Mouse (Mus musculus) heart, embryonic 14.5 days (tissue): Measurements from ENCODE around the gene Rnf215. TPM values are rescaled to one million over a fixed set of nuclear protein-coding genes. Genes with fewer than 3 reads are reported as not detected.
"Not testable (repeated sequence)": the region's sequence is repeated elsewhere in the genome, so short reads cannot be mapped to it uniquely, and the experiment has no call there.

Experiments used
- ATAC-seq: fragments of 200-750 bp; cut with Nextera tagmentation; 2 replicates; pipeline ENCODE4 v1.8.0; 2017; ENCODE audit warnings: low read depth, moderate TSS enrichment; ENCODE audit not compliant: insufficient number of reproducible peaks, insufficient read depth, low FRiP score
- H3K27ac ChIP-seq, 2 experiments: fragments of 200-500 bp in 1 of 2; fragments of 300-500 bp in 1 of 2; sonication (generic) in 1 of 2; replicated peaks in 1 of 2; 2 replicates each; pipeline ENCODE4 v1.5.1; 2012 to 2014; ENCODE audit warnings: low read depth in 2 of 2, low read length in 2 of 2, control low read depth in 1 of 2, mild to moderate bottlenecking in 1 of 2, mixed read lengths in 1 of 2; ENCODE audit not compliant: control insufficient read depth in 1 of 2, insufficient read depth in 1 of 2
- H3K27me3 ChIP-seq: fragments of 300-500 bp; sonication (generic); 2 replicates; pipeline ENCODE4 v1.6.1; 2014; ENCODE audit warnings: mild to moderate bottlenecking, low read length, control low read depth; ENCODE audit not compliant: control insufficient read depth, insufficient read depth
- H3K36me3 ChIP-seq: fragments of 300-500 bp; sonication (generic); 2 replicates; pipeline ENCODE4 v1.6.1; 2014; ENCODE audit warnings: mild to moderate bottlenecking, control low read depth, low read length, mixed read lengths; ENCODE audit not compliant: control insufficient read depth, insufficient read depth
- H3K4me1 ChIP-seq, 2 experiments: fragments of 200-500 bp in 1 of 2; fragments of 300-500 bp in 1 of 2; sonication (generic) in 1 of 2; 2 replicates each; pipeline ENCODE4 v1.6.1; 2012 to 2014; ENCODE audit warnings: low read length in 2 of 2, control low read depth in 1 of 2, mixed read lengths in 1 of 2; ENCODE audit not compliant: control insufficient read depth in 2 of 2, insufficient read depth in 2 of 2
- H3K4me2 ChIP-seq: fragments of 300-500 bp; sonication (generic); 2 replicates; pipeline ENCODE4 v1.6.1; 2014; ENCODE audit warnings: mild to moderate bottlenecking, low read length
- H3K4me3 ChIP-seq, 2 experiments: fragments of 200-500 bp in 1 of 2; fragments of 300-500 bp in 1 of 2; sonication (generic) in 1 of 2; 2 replicates each; pipeline ENCODE4 v1.5.1; 2012 to 2014; ENCODE audit warnings: low read length in 2 of 2, mild to moderate bottlenecking in 2 of 2, control low read depth in 1 of 2, low read depth in 1 of 2, moderate library complexity in 1 of 2; ENCODE audit not compliant: control insufficient read depth in 1 of 2, insufficient read depth in 1 of 2
- H3K9ac ChIP-seq: fragments of 300-500 bp; sonication (generic); 2 replicates; pipeline ENCODE4 v1.6.1; 2014; ENCODE audit warnings: mild to moderate bottlenecking, low read length
- H3K9me3 ChIP-seq: fragments of 300-500 bp; sonication (generic); 2 replicates; pipeline ENCODE4 v1.6.1; 2016; ENCODE audit warnings: low read length, control low read depth; ENCODE audit not compliant: control insufficient read depth
- WGBS: fragments of 180-500 bp; shearing (Covaris S2); extraction: QIAGEN DNeasy Blood & Tissue Kit; methylation state at CpG from one replicate; pipeline ENCODE4 v1.1.7; 2014; 5-methylcytosine and 5-hydroxymethylcytosine counted together
- polyA plus RNA-seq: library from polyadenylated mRNA; unstranded; fragments of >200 nt; fragmentation: Nextera tagmentation; extraction: Ambion mirVana; gene quantifications from 2 replicates; pipeline ENCODE4 v1.2.1, GENCODE M21; 2014

Rnf215 gene
- polyA plus RNA-seq, 1 experiment from 2014 or later = 20.6 TPM

- H3K27me3 ChIP-seq = peaks cover 12% of the 10 kb centered on the region; the same call in 1 of the 2 replicates
- peaks cover 18 to 27% of the 10 kb centered on the region in 2 experiments for H3K4me1 ChIP-seq
- no peak overlapping the region for H3K4me2 ChIP-seq
- H3K9ac ChIP-seq = no peak overlapping the region
- H3K9me3 ChIP-seq = peaks cover 19% of the 10 kb centered on the region
- no peaks in the 10 kb centered on the region for H3K36me3 ChIP-seq
- 83% methylated on average over 5 of the region's 5 CpGs for WGBS
- ATAC-seq = no peak
- no peak overlapping the region for H3K27ac ChIP-seq
- no peak overlapping the region for H3K4me3 ChIP-seq
These were observed 12.8 kb upstream of the Rnf215 start for GRCm38 (mm10) chr11:4122226-4122625.

GRCm38 (mm10) chr11:4122742-4123579 is 12.0 kb upstream of the Rnf215 start, which contains the start of gene Sec14l2:
TSS of gene Sec14l2 (minus strand) at chr11:4123415.
- Histone ChIP-seq H3K36me3 (no peaks in the 10 kb centered on the region), H3K4me1 (peaks cover 13 to 20% of the 10 kb centered on the region in 2 experiments), H3K27ac (no peak within 1 kb of the TSS), H3K9me3 (peaks cover 19% of the 10 kb centered on the region), H3K27me3 (0 out of 2 replicates have a peak, but pooled peaks cover 6% of the 10 kb centered on the region), H3K4me2 (no peak within 1 kb of the TSS), H3K9ac (no peak within 1 kb of the TSS), H3K4me3 (no peak within 1 kb of the TSS)
- WGBS = 72% methylated on average over 10 of the region's 10 CpGs
- no peak for ATAC-seq

- no peaks in the 10 kb centered on the region for H3K36me3 ChIP-seq
- H3K27me3 ChIP-seq = 0 out of 2 replicates have a peak, but pooled peaks cover 5% of the 10 kb centered on the region
- ATAC-seq = no peak
- H3K9ac ChIP-seq = no peak overlapping the region
- H3K4me3 ChIP-seq = no peak overlapping the region
- WGBS = 57% methylated on average over 5 of the region's 5 CpGs
- H3K4me1 ChIP-seq = peaks cover 10 to 12% of the 10 kb centered on the region in 2 experiments
- no peak overlapping the region for H3K27ac ChIP-seq
- H3K4me2 ChIP-seq = no peak overlapping the region
- H3K9me3 ChIP-seq = peaks cover 19% of the 10 kb centered on the region
These were observed 11.1 kb upstream of the Rnf215 start for GRCm38 (mm10) chr11:4123922-4124321.

GRCm38 (mm10) chr11:4127059-4127458 is 7.9 kb upstream of the Rnf215 start:
- H3K4me1 ChIP-seq = no peaks in the 10 kb centered on the region
- no peaks in the 10 kb centered on the region for H3K27me3 ChIP-seq
- H3K27ac ChIP-seq = no peak overlapping the region
- WGBS = 79% methylated on average over 1 of the region's 1 CpGs
- no peaks in the 10 kb centered on the region for H3K36me3 ChIP-seq
- H3K9ac ChIP-seq = no peak overlapping the region
- H3K4me3 ChIP-seq = no peak overlapping the region
- H3K4me2 ChIP-seq = no peak overlapping the region
- H3K9me3 ChIP-seq = peaks cover 19% of the 10 kb centered on the region
- ATAC-seq = no peak

GRCm38 (mm10) chr11:4128461-4128860 is 6.5 kb upstream of the Rnf215 start:
- WGBS = 83% methylated on average over 4 of the region's 4 CpGs
- not testable (repeated sequence) for H3K4me1 ChIP-seq, H3K27ac ChIP-seq, ATAC-seq, H3K4me2 ChIP-seq, H3K9ac ChIP-seq, H3K36me3 ChIP-seq, H3K27me3 ChIP-seq, H3K4me3 ChIP-seq
- H3K9me3 ChIP-seq = peaks cover 19% of the 10 kb centered on the region

- H3K9ac ChIP-seq = no peak overlapping the region
- no peaks in the 10 kb centered on the region for H3K9me3 ChIP-seq
- H3K36me3 ChIP-seq = peaks cover 14% of the 10 kb centered on the region
- 59% methylated on average over 3 of the region's 3 CpGs for WGBS
- H3K27ac ChIP-seq = no peak overlapping the region
- peaks cover 9 to 11% of the 10 kb centered on the region in 2 experiments for H3K4me1 ChIP-seq
- ATAC-seq = no peak
- H3K4me2 ChIP-seq = no peak overlapping the region
- no peaks in the 10 kb centered on the region for H3K27me3 ChIP-seq
- H3K4me3 ChIP-seq = no peak overlapping the region
These were observed 1.6 kb upstream of the Rnf215 start for GRCm38 (mm10) chr11:4133450-4133849.

- peaks cover 9 to 11% of the 10 kb centered on the region in 2 experiments for H3K4me1 ChIP-seq
- H3K4me2 ChIP-seq = no peak overlapping the region
- no peak for ATAC-seq
- H3K27me3 ChIP-seq = no peaks in the 10 kb centered on the region
- H3K4me3 ChIP-seq = no peak overlapping the region
- WGBS = 53% methylated on average over 6 of the region's 6 CpGs
- no peaks in the 10 kb centered on the region for H3K9me3 ChIP-seq
- H3K9ac ChIP-seq = 0 out of 2 replicates have a peak overlapping the region, but pooled peaks have one; percentile 26
- H3K36me3 ChIP-seq = peaks cover 22% of the 10 kb centered on the region
- no peak overlapping the region for H3K27ac ChIP-seq
These were observed 602 bp upstream of the Rnf215 start for GRCm38 (mm10) chr11:4134400-4134799.
